16 mouse cellular contexts compared by ENCODE assay signal in the genomic region with DNA sequence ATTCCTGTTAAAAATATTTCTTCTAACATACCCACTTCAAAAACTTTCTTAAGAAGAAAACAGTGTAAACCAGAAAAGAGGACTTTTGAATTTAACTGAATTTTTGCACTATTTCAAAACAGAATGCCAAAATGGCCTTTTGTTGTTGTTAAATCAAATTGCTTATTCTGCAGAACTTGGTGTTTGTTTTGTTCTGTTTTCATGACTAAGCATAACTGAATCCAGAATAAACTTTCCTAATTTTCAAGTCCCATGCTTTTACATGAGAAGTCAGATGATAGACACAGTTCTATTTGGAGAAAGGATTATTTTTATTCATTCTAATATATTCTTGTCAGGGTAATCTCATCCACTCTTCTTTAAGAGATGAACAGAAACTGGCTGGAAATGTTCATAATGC.
"Had no signal": no experiment of that assay in that cellular context is flagged by ENCODE, and none has a peak within 500 bp of the region (broad histone marks: within the 10 kb centered on the region; RNA-seq: fewer than 3 reads in every experiment).

No protein-coding gene starts in this region.

- H3K9ac ChIP-seq: neural tube, embryonic 13.5 days; neural tube, embryonic 15.5 days; stomach, embryonic 15.5 days had no signal

- H3K4me1 ChIP-seq: neural tube, embryonic 13.5 days; neural tube, embryonic 15.5 days; stomach, embryonic 15.5 days had no signal

- DNase-seq: retina, postnatal 1 day; right cerebral cortex, adult 18-20 months; right cerebral cortex, postnatal 14 days; right cerebral cortex, postnatal 25 days; right cerebral cortex, postnatal 4 days; spleen, adult 18-20 months; thymus, adult 18-20 months; thymus, adult 2 months; thymus, postnatal 14 days; thymus, postnatal 25 days; thymus, postnatal 36 days; thymus, postnatal 4 days had no signal

- H3K27ac ChIP-seq: neural tube, embryonic 13.5 days; neural tube, embryonic 15.5 days; stomach, embryonic 15.5 days; stomach, postnatal 0 days had no signal

- H3K4me3 ChIP-seq: neural tube, embryonic 13.5 days; neural tube, embryonic 15.5 days; stomach, embryonic 15.5 days had no signal

- H3K9me3 ChIP-seq: neural tube, embryonic 13.5 days; neural tube, embryonic 15.5 days; stomach, embryonic 15.5 days had no signal

- H3K36me3 ChIP-seq: neural tube, embryonic 13.5 days; neural tube, embryonic 15.5 days; stomach, embryonic 15.5 days had no signal

- H3K4me2 ChIP-seq: neural tube, embryonic 13.5 days; neural tube, embryonic 15.5 days; stomach, embryonic 15.5 days had no signal

- H3K27me3 ChIP-seq: neural tube, embryonic 13.5 days; neural tube, embryonic 15.5 days; stomach, embryonic 15.5 days had no signal
